Mouse (Mus musculus) layer of hippocampus, adult 2 months (tissue): ENCODE data around the gene Lcmt1. TPM values are rescaled to one million over a fixed set of nuclear protein-coding genes. Genes with fewer than 3 reads are reported as not detected.

ENCODE experiments used
- DNase-seq, 2 experiments: peaks; one replicate each; pipeline ENCODE4 v3.0.0; 2022; ENCODE audit warnings: low spot score in 2 of 2
- H3K27ac ChIP-seq: fragments of 200-600 bp; 2 replicates; pipeline ENCODE4 v1.8.1; 2022
- H3K4me3 ChIP-seq: fragments of 200-600 bp; 2 replicates; pipeline ENCODE4 v1.8.1; 2022; ENCODE audit warnings: mild to moderate bottlenecking
- CTCF ChIP-seq: fragments of 200-600 bp; conservative IDR thresholded peaks from 2 replicates; pipeline ENCODE4 v1.8.1; 2022; ENCODE audit warnings: antibody characterized with exemption, mild to moderate bottlenecking, moderate library complexity
- total RNA-seq, 2 experiments: library from RNA; stranded (reverse); gene quantifications; 2 replicates each; pipeline ENCODE4 v1.2.3; 2021

Gene Lcmt1
- total RNA-seq, 2 experiments from 2014 or later: 88.7 to 94.3 TPM

DNA sequence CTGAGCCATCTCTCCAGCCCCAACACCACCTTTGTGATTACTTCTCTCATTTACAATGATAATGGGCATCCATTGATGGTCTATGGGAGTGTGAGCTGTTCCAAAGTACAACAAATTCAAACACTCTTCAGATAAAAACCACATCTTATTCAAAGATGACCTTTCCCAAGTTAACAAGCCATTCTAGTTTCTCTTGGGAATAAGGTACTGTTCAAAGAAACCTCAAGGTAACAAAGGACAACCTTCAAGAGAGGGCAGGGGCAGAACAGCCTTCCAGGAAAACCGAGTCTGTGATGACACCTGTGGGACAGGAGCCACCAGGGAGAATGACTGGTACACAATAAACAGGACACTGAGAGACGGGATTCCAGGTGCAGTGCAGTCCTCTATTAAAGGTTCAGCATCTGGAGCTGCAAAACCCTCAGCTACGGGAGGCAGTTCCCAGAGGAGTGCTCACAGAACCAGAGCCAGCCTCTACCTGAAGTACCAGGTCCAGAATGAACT is 24.5 kb upstream of the Lcmt1 start:
- Histone ChIP-seq H3K4me3 (no peak overlapping the region), H3K27ac (no peak overlapping the region)
- no peak for TF ChIP-seq CTCF
- no peak for DNase-seq

GRCm38 (mm10) chr7:123346631-123347290 is 22.8 kb upstream of the Lcmt1 start:
- no peak overlapping the region for H3K4me3 ChIP-seq
- DNase-seq: no peak
- TF ChIP-seq CTCF: no peak
- H3K27ac ChIP-seq: peak overlapping the region; percentile 1; the same call in 1 of the 2 replicates

DNA sequence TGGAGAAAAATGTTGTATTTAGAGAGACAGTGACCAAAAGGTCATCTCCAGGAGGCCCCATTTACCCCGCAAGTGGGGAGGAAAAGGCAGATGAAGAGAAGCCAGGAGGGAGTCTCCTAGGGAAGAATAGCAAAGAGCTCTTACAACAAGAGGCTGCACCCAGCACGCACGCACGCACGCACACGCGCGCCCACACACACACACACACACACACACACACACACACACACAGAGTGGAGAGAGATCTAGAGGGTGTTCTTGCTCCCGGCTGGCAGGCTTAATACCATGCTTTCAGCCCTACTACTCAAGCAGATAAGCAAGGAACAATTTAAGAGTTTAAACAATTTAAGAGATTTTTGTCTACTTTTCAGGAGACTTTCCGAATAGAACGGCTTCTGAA is 19.8 kb upstream of the Lcmt1 start:
- H3K4me3 ChIP-seq: no peak overlapping the region
- peak overlapping the region; percentile 69 for H3K27ac ChIP-seq
- DNase-seq: no peak
- no peak for TF ChIP-seq CTCF

DNA sequence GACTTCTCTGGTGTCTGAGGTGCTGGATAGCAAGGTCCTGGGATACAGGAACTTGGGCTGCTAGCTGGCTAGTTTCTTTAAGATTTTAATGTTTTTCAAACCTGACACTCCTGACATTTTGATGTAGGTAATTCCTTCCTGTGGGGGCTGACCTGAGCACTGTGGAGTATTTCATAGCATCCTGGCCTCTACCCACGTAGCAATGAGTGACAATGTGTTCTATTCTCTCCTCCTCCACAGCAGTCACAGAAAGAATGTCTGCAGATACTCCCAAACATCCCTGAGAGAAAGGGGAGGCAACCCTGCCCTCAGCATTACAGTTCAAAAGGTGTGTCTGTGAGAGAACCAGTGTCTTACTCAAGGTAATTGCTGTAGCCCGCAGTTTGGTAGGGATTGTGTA is 19.3 kb upstream of the Lcmt1 start:
- H3K27ac ChIP-seq: peak overlapping the region; percentile 69
- TF ChIP-seq CTCF: no peak
- H3K4me3 ChIP-seq: no peak overlapping the region
- no peak for DNase-seq

GRCm38 (mm10) chr7:123353081-123353480 is 16.5 kb upstream of the Lcmt1 start:
- Histone ChIP-seq H3K27ac (no peak overlapping the region), H3K4me3 (no peak overlapping the region)
- DNase-seq: no peak
- TF ChIP-seq CTCF: no peak

DNA sequence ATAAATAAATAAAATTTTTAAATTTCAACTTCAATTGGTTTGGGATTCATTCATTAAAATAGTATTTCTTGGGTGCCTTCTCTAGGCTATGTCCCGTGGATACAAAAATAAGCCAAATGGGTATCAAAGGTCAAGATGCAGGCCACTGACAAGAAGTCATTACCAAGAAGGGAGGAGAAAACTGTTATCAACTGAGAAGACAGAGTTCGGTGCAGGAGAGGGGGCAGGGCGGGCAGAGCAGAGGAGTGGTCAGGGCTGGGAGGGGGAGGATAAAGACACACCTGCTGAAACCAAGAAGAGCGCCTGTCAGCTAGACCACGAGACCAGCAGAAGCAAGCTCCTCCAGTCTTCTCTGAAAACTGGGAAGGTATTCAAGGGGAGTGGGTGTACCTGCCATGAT is 15.7 kb upstream of the Lcmt1 start:
- H3K4me3 ChIP-seq: no peak overlapping the region
- no peak overlapping the region for H3K27ac ChIP-seq
- TF ChIP-seq CTCF: no peak
- no peak for DNase-seq

DNA sequence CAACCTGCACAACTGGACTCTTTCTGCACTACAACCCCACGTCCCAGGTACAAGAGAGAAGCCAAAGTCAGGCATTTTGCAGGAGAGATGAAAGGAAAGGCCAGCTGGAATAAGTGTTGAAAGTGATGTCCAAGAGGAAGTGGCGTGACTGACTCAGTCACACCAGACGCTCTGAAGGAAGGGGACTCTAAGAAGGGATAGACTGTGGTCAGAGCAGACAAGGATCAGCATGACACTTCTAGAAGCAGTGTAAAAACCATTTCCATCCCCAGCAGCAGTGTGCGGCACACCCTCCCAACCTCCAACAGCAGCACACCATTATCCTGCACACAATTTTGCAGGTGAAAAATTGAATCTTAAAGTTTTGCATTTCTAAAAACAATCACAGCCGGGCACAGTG is 15.2 kb upstream of the Lcmt1 start:
- no peak for TF ChIP-seq CTCF
- H3K27ac ChIP-seq: no peak overlapping the region
- DNase-seq: no peak
- no peak overlapping the region for H3K4me3 ChIP-seq

GRCm38 (mm10) chr7:123354851-123355250 is 14.7 kb upstream of the Lcmt1 start:
- DNase-seq: no peak
- H3K27ac ChIP-seq: no peak overlapping the region
- H3K4me3 ChIP-seq: no peak overlapping the region
- no peak for TF ChIP-seq CTCF

DNA sequence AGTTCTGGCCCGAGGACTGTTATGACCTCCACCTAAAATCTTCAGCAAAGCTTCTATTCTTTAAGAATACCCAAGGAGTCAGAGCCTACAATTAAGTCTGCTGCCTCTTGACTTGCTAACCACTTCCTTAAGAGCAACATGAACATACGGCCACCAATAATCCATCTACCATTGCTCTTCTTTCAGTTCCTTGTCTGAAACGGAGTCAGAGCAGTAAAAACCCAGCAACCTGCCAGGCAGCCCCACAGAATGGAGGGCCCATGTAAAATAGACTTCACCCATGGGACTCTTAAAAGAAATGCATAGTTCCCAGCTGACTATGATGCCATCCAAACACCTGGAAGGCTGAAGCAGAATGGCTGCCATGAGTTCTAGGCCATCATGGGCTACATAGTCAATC is 13.4 kb upstream of the Lcmt1 start:
- Histone ChIP-seq H3K4me3 (no peak overlapping the region), H3K27ac (no peak overlapping the region)
- no peak for DNase-seq
- TF ChIP-seq CTCF: no peak

GRCm38 (mm10) chr7:123359101-123359500 is 10.5 kb upstream of the Lcmt1 start:
- TF ChIP-seq CTCF: no peak
- Histone ChIP-seq H3K4me3 (no peak overlapping the region), H3K27ac (no peak overlapping the region)
- no peak for DNase-seq

- no peak overlapping the region for H3K4me3 ChIP-seq
- no peak for TF ChIP-seq CTCF
- no peak overlapping the region for H3K27ac ChIP-seq
- DNase-seq: no peak
These were observed 9.4 kb upstream of the Lcmt1 start for GRCm38 (mm10) chr7:123360185-123360584.

GRCm38 (mm10) chr7:123361229-123361980 is 8.2 kb upstream of the Lcmt1 start:
- no peak for TF ChIP-seq CTCF
- Histone ChIP-seq H3K4me3 (no peak overlapping the region), H3K27ac (no peak overlapping the region)
- DNase-seq: no peak

DNA sequence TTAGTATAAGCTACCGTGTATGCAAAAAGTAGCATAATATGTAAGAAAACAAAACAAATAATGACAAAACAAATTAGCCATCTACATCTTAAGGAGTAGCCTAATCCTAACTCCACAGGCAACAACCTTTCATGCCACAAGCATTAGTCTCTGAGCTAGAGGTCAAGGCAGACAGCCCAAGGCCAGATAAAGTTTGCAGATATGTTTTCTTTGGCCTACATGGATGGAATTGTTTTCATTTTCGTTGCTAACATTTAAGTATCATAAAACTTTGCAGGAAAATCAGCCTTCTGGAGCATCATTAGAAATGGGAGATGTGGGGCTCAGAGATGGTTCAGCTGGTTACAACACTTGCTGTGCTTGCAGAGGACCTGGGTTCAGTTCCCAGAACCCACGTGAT is 6.8 kb upstream of the Lcmt1 start:
- no peak overlapping the region for H3K27ac ChIP-seq
- TF ChIP-seq CTCF: no peak
- DNase-seq: no peak
- H3K4me3 ChIP-seq: no peak overlapping the region

DNA sequence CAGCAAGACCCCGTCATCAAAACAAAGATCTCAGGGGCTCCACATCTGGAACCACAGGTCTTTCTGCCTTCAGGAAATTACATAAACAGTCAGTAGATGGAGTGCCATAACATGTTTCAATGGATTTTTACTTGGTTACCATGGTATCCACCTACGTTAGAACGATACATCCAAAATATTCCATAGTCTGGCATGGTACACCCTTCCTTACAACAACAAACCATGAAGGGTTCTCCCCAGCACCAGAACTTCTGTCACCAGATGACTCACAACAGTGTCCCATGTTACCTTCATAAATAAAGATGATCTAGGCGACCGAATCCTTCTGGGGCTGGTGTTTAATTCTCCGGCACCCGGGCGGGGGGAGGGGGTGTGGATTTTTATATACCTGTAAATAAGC is 5.6 kb upstream of the Lcmt1 start:
- peak in 1 of 2 experiments; percentile 74 for DNase-seq
- Histone ChIP-seq H3K27ac (peak overlapping the region; percentile 90), H3K4me3 (no peak overlapping the region)
- TF ChIP-seq CTCF: peak; percentile 29
